Mouse (Mus musculus) gastrocnemius, postnatal 36 days (tissue): ENCODE measurements around the gene Sort1. TPM values are rescaled to one million over a fixed set of nuclear protein-coding genes. Genes with fewer than 3 reads are reported as not detected.

Experiments
- DNase-seq, 2 experiments: peaks; one replicate each; pipeline ENCODE4 v3.0.0; 2022
- intact Hi-C: fragments of 180-260 bp; cut with DNase I; formaldehyde crosslinking; loops from one replicate; pipeline ENCODE4 v1.15.1; 2025
- total RNA-seq, 2 experiments: library from RNA; stranded (reverse); gene quantifications; 2 replicates each; pipeline ENCODE4 v1.2.3; 2021

Sort1 gene
- total RNA-seq, 2 experiments from 2014 or later = 36.7 to 37.8 TPM

DNA sequence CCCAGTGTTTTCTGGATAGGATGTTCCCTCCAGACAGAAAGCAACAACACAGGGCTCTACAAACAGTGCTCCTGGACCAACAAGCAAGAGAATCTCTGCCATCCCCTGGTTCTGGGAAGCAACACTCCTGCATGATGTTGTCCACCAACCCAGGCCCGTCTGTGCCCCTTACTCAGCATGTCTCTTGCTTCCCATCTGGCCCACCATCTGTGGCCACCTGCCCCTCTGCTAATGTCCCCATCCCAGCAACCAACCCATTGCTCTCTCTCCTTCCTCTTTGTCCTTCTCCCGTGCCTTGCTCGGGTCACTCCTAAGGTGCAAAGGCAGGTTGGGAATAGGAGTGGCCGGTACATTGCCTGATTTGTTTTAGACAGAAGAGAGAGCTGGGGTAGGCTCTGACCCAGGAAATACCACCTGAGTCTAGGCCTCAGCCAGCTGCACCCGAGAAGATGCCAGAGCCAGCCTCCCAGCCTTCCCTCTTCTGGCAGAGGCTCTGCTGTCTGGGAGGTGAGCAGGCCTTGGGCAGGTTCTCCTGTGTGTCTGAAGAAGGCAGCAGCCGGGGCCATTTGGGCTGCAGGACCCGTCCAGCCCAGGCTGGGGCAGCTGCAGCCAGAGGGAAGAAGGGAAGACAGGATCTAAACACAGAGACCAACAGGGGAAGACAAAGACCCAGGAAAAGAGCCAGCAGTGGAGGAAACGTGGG is 125.9 kb downstream of the Sort1 start:
- DNase-seq = no peak
- intact Hi-C loops = no loop called here

DNA sequence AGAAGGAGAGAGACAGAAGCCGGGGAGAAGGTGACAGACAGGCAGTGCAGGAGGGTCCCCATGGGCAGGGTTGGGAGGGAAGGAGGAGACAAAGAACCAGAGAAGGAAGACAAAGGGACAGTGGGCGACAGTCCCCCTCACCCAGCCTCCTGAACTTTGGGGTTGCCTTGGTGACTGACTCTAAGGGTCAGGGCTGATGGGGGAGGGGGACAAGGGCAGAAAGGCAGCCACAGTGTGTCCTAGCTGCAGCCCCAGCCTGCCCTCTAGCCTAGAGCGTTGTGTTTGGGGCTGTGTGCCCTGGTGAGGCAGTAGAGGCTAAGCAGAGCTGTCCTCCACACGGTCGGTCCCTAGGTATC is 126.5 kb downstream of the Sort1 start:
- intact Hi-C loops = no loop called here
- no peak for DNase-seq

Other genes starting within 250 kb of the Sort1 start
- gene Gstm4, start 239.2 kb upstream of the Sort1 start, total RNA-seq = 10 to 100 TPM; 11.3 to 13.5 TPM
- 1 to 10 TPM; 3.8 TPM for gene Ampd2, start 197.4 kb upstream of the Sort1 start, total RNA-seq
- under 1 TPM; 0.25 to 0.28 TPM for gene Gnat2, start 191.3 kb upstream of the Sort1 start, total RNA-seq
- 10 to 100 TPM in 1 of 2 experiments, 1 to 10 TPM in 1; 9.7 to 11.3 TPM for gene Gnai3, start 137.9 kb upstream of the Sort1 start, total RNA-seq
- not detected for gene Gpr61, start 129.2 kb upstream of the Sort1 start, total RNA-seq
- 10 to 100 TPM; 23.3 to 27.5 TPM for gene Amigo1, start 97.7 kb upstream of the Sort1 start, total RNA-seq
- 1 to 10 TPM; 2.5 to 3.1 TPM for gene Cyb561d1, start 82.9 kb upstream of the Sort1 start, total RNA-seq
- gene Atxn7l2, start 73.1 kb upstream of the Sort1 start, total RNA-seq = 1 to 10 TPM; 5.7 to 6.1 TPM
- 100 to 1,000 TPM; 479 to 547 TPM for gene Sypl2, start 57.4 kb upstream of the Sort1 start, total RNA-seq
- 10 to 100 TPM; 43.6 to 48.1 TPM for gene Psma5, start 27.2 kb upstream of the Sort1 start, total RNA-seq
- not detected for gene Mybphl, start 80.8 kb downstream of the Sort1 start, total RNA-seq
- gene Psrc1, start 99.8 kb downstream of the Sort1 start, total RNA-seq = under 1 TPM; 0.26 to 0.32 TPM
- 1 to 10 TPM; 6.4 to 8.2 TPM for gene Celsr2, start 131.5 kb downstream of the Sort1 start, total RNA-seq
- gene Sars, start 161.1 kb downstream of the Sort1 start, total RNA-seq = 100 to 1,000 TPM; 114 to 119 TPM